Mouse (Mus musculus) inflammation-experienced regulatory T-cells, adult 6 months (primary cell): ENCODE data around the gene Pdzd9. TPM values are rescaled to one million over a fixed set of nuclear protein-coding genes. Genes with fewer than 3 reads are reported as not detected.
"Not testable (repeated sequence)": the region's sequence is repeated elsewhere in the genome, so short reads cannot be mapped to it uniquely, and the experiment has no call there.

ENCODE experiments used
- ATAC-seq: one replicate; pipeline ENCODE4 v1.8.0; 2017
- polyA plus RNA-seq, 3 experiments: library from polyadenylated mRNA; unstranded; fragments of 100-300 nt; shearing (Covaris generic); gene quantifications; one replicate each; pipeline ENCODE4 v1.2.1; 2017

Gene Pdzd9
- polyA plus RNA-seq: under 1 TPM; 0.59 to 0.99 (median 0.79) TPM

DNA sequence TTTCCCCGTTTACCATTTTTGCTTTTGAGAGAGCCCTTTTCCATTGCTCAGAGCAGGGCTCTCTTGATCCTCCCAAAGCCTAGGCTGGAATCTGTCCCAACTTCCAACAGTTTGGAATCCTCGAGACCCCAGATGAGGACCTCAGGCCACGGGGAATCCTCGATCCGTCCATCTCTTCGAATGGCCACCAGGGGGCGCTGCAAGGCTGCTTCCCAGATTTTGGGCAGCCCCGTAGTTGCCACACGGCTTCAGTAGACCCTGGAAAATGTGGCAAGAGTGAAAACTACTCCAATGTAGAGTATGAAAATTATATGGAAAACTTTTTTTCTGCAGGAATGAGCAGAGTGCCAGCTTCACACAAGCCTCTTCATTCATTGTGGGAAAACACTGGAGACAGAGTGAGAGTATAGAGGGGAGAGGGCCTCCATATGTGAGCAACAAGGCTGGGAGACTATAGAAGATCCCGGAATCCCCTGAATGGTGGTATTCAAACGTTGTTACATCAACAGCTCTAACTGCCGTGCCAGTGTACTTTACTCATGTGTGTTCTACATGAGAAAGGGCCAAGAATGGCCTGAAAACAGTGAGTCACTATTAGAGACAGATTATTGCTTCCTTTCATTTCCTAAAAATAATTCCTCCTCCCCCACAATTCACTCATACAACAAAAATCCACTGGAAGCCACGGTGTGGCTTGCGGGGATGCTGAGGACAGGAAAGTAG, at the start of gene Pdzd9:
TSS of gene Pdzd9 (minus strand) at position 191 of the 723 bp plus-strand sequence.
- ATAC-seq: peak; percentile 88

DNA sequence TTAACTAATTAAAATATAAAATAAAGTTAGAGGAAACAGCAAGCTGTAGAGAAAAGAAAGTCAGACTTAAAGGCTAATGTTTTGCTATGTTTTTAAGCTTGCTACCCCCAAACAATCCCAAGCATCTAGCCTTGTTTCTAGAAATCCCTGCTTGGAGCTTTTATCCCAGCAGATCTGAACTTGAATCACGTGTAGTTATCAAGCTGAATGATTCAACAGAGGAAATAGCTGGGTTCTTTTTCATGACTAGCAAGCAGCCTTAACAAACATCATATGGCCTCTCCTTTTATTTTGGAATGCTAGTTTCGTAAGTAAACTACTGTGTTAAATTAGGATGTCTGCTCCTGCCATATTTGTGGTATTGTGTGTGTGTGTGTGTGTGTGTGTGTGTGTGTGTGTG, 47.1 kb upstream of the Pdzd9 start:
- ATAC-seq: no peak

DNA sequence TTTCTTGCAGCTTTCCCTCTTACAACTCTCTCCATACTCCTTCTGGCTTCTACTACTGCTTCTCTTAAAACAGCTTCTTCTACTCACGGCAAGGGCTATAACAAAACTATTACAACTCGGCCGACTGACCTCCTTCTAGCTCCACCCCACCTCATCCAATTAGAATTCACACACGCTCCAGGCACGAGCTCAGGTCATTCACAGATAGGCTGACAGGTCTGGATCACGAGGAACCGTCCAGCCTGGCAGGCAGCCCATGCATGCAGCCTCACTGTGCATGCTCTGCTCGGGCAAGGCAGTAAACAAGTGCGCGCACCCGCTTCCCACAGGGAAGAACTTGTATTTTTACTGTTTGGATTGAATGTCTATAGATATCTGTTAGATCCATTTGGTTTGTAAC, 43.8 kb upstream of the Pdzd9 start:
- ATAC-seq: not testable (repeated sequence)

DNA sequence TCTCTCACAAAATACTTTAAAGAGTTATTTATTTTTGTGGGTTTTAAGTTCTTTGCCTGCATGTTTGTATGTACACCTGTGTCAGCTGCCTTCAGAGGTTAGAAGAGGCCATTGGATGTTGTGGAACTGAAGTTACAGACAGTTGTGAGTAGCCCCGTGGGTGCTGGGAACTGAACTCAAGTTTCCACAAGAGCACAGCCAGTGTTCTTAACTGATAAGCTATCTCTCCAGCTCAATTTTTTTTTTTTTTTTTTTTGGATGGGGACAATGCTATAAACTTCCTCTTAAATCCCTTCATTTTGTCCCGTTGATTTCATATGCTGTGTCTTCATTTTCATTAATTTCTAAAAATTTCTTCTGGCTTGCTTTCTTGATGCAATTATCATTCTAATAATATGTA, 43.1 kb upstream of the Pdzd9 start:
- ATAC-seq: no peak

DNA sequence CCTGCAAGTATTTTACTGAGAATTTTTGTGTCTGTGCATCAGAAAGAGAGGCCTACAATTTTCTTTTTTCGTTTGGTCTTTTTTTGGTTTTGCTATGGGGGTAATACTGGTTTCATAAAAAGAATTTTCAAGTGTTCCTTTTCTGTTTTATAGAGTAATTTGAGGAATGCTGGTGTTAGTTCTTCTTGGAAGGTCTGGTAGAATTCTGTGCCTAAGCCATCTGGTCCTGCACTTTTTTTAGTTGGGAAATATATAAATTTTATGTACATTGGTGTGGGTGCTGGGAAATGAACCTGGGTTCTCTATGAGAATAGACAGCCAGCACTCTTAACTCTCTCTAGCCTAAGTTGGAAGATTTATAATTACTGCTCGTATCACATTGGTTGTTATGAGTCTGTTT, 41.9 kb upstream of the Pdzd9 start:
- no peak for ATAC-seq

DNA sequence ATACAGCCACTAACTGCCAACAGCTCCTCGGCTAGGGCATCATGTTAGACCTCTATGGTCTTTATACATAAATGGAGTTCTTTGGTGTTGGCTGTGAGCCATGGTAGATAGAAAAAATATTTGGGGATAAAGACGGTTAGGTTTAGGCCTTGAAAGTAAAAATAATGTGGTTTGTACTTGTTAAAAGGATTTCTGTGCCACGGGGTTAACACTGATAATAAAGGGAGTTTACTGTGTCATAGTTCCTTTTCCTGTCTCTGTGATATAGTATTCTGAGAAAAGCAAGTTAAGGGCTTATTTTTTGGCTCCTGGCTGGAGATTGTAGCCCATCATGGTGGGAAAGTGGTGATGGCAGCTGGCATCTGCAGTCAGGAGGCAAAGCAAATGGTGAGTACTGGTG, 33.7 kb upstream of the Pdzd9 start:
- no peak for ATAC-seq

DNA sequence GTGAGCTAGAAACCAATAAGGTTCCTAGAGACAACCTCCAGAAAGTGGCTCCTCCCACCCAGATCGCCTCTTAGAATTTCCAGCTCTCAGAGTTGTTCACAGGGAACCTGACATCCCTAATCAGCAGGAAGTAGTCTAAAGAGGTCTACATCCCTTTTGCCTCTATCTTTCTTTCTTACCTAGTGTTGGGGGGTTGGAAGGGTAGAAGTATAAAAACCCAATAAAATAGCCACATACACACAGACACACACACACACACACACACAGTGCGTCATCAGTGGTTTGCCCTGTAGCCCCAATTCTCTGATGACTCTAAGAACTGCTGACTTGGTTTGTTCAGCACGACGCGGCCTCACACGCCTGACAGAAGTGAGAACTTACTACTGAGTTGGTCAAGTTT, 29.4 kb upstream of the Pdzd9 start:
- peak; percentile 70 for ATAC-seq

DNA sequence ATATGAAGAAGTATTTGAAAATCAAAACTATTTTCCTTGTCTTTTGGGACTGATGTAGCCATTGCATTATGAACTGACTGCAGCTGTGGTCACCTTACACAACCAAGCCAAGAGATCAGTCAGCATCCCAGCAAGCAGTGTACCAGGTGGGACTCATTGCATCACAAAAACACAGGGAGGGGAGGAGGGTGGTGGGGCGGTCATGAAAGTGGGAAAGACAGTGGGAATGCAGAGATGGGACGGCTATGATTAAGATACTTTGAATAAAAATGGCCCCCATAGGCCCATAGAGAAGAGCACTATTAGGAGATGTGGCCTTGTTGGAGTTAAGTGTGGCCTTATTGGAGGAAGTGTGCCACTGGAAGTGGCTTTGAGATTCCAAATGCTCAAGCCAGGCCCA, 26.2 kb upstream of the Pdzd9 start:
- no peak for ATAC-seq

DNA sequence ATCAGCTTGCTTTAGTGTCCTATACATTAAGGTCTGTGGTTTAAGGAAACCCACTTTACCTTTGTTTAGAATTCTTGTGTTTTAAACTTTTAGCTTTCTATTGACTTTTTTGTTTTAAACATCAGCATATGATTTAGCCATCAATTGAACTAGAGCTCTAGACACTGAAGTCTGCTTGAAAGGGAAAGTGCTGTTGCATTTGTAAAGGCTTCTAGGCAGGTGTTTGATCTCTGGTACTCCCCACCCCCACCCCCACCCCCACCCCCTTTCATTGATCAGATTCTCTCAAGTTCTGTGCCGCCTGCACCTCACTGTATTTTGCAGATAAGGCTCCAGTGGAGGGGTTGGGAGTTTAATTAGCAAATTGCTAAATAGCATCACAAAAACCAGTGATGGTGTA, 25.5 kb upstream of the Pdzd9 start:
- no peak for ATAC-seq

DNA sequence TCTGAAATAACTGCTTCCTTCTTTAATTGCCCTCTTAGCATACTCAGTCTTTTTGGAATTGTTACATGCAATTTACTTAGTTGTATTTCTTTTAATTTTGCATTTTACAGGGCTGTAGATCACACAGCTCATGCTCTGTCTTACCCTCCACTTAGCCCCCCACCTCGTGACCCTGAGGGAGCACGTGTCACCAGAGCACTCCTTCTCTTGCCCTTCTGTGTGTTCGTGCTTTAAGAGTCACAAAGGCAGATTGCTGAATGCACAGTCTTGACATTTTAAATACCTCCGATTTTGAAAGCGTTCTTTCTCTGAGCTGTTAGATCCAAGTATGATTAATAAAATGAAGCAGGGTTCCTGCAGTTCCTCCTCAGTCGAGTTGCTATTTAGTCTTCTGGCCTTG, 25.1 kb upstream of the Pdzd9 start:
- no peak for ATAC-seq

DNA sequence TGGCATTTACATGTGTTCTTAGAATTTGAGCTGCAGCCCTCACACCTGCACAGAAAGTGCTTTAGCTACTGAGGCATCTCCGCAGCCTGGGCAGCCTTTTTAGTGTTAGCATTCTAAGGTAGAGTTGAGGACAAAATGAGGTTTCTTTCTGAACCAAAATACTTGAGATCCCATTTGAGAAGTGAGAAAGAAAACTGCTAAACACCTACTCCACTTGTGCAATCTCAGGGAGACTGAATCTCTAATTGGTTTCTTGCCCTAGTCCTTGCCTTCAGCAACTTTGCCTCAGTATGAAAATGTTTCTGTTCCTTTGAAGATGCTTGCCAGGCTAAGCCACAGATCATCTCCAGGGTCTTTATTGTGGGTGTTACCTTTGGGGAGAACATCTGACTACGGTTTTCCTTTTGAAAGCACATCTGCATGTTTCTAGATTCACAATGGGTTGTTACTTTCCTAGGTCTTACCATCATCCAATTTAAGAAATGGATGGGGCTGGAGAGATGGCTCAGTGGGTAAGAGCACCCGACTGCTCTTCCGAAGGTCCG, 23.8 kb upstream of the Pdzd9 start:
- ATAC-seq: peak; percentile 38

DNA sequence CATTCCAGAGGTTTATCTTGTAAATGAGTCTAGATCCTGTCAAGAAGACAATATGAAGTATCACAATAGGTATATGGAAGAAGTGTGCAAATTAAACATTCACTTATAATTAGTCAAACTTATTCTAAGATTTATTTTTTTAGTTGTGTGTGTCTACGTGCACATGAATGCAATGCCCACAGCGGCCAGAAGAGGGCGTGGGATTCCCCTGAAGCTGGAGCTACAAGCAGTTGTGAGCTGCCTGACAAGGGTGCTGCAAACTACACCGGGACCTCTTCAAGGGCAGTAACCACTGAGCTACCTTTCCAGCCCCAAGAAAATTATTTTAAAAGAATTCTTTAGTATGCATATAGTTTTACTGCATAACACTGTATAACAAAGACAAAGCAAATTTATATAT, 20.5 kb upstream of the Pdzd9 start:
- ATAC-seq: no peak

DNA sequence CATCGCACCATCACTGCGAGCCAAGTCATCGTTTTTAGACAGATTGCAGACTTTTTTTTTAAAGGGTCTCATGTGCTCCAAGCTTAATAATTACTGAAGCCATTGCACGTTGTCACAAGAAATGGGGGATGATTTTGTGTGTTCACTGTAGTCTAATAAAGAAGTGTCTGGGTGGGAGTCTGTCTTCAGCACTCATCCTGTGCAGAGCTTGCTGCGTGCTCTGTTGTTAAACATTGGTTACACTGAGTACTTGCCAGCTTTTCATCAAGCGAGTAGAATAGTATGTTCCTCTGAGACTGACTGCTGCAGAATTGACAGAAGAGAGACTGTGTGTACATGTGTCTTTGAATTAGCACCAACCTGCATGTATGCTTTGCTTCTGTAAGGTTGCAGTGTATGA, 15.1 kb upstream of the Pdzd9 start:
- no peak for ATAC-seq

DNA sequence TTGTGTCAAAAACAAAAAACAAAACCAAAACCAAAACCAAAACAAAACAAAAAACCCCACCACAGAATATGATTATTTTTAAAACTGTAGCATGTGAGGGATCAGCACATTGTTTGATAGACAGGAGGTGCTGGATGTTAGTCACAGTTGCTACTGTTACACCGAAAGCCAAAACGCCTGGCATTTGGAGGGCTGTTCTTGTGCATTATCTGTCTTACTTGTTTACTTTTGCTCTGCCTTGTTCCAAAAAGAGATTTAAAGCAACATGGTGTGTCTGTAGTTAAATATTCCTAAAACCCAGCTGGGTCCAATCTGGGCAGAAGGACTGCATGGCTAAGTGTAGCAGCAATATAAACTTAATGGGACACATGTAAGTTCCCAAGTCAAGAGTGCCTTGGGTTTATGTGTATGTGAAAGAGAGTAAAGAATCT, 14.6 kb upstream of the Pdzd9 start:
- ATAC-seq: peak; percentile 68

DNA sequence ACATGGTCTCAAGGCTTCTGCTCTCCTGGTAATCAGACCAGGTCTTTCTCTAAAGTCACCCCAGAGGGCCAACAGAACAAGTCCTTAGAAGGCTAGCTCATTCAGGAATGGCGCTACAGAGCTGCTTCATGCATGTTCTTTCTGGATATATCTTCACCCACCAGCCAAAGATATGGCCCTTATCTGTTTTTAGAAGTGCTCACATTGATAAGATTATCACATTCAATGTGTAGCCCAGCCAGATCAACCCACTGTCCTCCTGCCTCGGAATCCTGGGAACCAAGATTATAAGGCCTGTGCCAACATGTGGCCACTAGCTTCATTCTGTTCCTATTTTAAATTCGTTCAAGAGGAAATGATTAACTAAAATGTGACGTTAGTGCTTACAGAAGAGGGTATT, 11.9 kb upstream of the Pdzd9 start:
- no peak for ATAC-seq

DNA sequence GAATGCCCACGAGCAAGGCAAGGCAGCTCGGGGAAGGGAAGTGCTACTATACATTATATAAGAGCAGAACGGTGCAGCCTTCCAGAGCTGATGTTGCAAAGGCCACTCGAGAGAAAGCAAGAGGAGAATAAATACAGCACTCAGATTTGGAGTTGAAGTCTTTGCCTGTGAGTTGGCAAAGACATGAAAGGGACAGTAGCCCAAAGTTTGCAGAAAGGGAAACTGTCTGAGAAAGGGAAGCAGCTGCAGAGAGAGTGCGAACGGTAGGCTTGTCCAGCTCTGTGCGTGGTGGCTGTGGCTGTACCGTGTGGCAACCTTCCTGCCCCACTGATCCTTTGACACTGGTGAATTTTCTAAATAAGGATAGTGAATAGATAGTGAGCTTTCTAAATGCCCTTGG, 8.9 kb upstream of the Pdzd9 start:
- ATAC-seq: no peak

DNA sequence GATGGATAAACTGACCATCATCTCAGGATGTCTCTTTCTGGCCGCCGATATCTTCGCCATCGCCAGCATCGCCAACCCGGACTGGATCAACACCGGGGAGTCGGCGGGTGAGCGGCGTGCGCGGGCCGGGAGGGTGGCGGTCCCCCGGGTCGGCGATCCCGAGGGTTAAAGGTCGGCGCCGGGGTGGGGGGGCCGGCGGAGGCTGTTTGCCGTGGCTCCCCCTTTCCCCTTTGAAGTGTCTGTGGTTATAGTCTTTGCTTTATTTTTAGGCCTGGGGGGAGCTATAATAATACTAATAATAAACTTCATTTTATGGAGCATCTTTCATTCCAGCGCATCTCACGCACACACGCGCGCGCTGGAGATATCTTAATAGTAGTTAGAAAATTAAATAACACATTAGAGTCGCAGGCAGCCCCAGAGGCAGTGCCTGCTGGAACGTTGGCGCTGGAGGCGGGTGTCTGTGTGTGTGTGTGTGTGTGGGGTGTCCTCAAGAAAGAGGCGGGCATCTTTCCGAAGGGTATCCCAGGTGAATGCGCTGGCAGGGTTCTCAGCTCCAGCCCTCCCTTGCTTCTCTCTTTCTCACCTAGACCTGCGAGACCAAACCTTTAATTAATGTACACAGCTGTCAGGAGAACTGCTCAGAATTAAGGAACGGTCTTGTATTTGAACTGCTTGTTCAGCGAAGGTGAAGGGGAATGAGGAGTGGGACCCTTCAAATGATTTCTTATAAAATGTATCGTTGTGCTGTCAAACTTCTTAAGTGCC, 7.8 kb upstream of the Pdzd9 start:
- peak; percentile 27 for ATAC-seq

DNA sequence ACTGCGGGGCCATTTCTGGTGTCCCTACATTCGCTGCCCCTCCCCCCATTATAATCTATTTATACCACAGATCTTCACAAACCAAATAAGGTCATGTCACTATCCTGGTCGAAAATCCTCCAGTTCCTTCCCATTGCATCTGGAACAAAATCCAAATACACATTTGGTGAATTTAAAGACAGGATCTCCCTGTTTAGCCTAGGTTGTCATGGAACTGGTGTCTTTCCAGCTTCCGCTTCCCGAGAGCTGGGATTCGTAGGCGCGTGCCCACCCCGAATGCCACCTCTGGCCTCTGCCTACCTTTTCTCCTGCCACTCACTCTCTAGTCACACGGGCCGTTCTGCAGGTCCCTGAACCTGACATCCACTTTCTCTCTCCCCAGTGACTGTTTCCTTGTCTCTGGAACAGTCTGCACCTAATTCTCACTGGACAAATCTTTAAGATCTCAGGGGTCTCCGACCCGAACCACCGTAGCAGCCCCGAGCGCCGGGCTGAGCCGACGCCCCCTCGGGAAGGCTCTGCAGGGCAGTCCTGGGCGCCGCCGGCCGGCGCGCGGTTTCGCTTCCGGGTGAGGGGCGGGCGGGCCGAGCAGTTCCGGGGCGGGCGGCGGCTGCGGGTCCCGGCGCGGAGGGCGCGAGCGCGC, 7.0 kb upstream of the Pdzd9 start, which contains the start of gene Mosmo:
TSS of gene Mosmo (plus strand) at position 618 of the 643 bp plus-strand sequence.
- ATAC-seq: peak; percentile 74

DNA sequence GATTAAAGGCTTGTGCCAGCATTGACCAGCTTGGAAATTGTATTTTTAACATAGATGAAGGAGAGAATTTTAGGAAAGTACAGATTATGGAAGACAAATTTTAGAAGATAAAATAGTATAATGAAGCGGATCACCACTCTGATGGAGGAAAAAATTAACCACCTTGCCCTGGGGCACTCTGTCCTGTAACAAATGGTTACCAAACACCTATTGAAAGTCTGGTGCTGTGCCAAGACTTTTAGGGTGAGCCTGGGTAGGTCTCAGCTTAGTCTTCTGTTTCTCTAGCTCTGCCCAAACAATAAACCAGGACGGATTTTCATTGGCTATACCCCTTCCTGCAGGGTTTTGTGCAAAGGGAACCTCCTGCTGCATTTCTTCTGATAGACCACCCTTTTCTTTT, 1.1 kb upstream of the Pdzd9 start:
- ATAC-seq: no peak

DNA sequence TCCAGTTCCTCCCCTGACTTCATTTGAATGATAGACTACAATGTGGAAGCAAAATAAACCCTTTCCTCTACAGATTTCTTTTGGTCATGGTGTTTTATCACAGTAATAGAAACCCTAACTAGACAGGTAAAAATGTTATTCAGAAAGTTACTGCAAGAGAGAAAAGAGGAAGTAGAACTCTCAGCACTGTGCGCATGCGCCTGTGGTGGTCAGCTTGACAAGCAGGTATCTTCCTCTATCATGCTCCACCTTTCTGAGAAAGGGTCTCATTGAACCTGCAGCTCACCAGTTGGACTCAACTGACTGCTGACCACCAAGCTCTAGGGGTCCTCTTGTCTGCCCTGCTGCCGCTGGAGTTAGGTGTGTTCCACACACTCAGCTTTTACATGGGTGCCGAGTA, 8.1 kb downstream of the Pdzd9 start:
- no peak for ATAC-seq

DNA sequence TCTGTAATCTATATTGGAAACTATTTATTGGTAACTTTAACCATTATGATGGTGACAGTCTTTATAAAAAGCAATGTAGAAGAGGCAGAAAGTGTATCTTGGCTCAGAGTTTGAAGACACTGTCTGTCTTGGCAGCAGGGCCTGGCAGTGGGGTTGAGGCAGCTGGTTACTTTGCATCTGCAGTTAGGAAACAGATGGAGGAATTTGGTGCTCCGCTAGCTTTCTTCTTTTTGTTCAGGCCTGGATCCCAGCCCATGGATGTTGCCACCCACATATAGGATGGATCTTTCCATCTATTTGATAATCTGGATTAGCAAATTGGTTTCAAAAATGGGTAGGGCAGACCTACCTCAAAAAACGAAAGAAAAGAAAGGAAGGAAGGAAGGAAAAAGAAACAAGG, 22.3 kb downstream of the Pdzd9 start:
- ATAC-seq: no peak

DNA sequence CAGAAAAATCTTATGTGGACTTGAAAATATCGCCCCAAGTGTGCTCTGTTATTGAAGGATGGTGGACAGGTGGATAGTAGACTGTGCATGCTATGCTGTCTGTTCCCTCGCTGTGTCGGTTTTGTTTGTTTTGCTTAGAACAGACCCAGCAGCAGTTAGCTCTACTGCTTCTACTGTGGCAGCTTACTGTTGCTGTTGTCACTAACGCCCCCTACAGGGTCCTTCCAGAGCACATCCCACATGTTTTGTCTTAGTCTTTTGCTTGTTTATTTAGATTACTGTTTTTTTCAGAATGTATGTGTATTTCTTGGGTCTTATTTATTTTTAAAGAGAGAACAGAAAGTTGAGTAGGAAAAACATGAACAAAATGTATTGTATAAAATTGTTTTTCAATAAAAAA, 26.9 kb downstream of the Pdzd9 start:
- ATAC-seq: no peak

DNA sequence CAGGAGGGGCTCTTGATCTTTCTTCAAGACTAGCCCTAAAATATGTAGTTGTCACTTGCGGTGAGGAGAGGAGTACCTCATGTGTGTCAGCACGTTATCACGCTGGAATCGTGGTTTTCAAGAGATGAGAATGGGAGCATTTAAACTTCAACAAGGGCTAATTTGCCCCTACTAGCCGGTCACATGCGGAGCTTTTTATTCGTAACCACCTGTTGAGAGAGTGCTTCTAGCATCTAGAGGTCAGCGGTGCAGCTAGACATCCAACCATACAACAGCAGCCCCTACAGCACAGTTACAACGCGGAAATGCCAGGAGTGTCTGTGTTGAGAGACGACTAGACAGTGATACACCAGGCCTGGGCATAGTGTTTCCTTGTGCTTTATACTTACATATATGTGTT, 34.3 kb downstream of the Pdzd9 start:
- no peak for ATAC-seq
